Mouse (Mus musculus) left cerebral cortex, adult 8-10 months (tissue): Measurements from ENCODE around the gene Plbd2. TPM values are rescaled to one million over a fixed set of nuclear protein-coding genes. Genes with fewer than 3 reads are reported as not detected.

Experiments used
- DNase-seq, 2 experiments: peaks; one replicate each; pipeline ENCODE4 v3.0.0; 2022; ENCODE audit warnings: low spot score in 2 of 2
- total RNA-seq, 4 experiments: library from RNA; stranded (reverse); gene quantifications; 2 replicates each; pipeline ENCODE4 v1.2.4; 2022

The Plbd2 gene
- total RNA-seq, 4 experiments from 2014 or later = 59.8 to 67.4 (median 64.8) TPM

- DNase-seq = no peak
These were observed 65.4 kb downstream of the Plbd2 start for GRCm38 (mm10) chr5:120437986-120438385.

- DNase-seq = no peak
These were observed 65.9 kb downstream of the Plbd2 start for GRCm38 (mm10) chr5:120437539-120437938.

GRCm38 (mm10) chr5:120436885-120437495 is 66.4 kb downstream of the Plbd2 start:
- no peak for DNase-seq

- DNase-seq = no peak
These were observed 67.5 kb downstream of the Plbd2 start for GRCm38 (mm10) chr5:120435731-120436501.

GRCm38 (mm10) chr5:120435006-120435681 is 68.3 kb downstream of the Plbd2 start:
- DNase-seq = no peak

- DNase-seq = no peak
These were observed 69.1 kb downstream of the Plbd2 start for GRCm38 (mm10) chr5:120434231-120434735.

Other genes with a start within 250 kb of the Plbd2 start
- under 1 TPM; 0.16 to 0.46 (median 0.34) TPM for gene Lhx5, start 71.9 kb downstream of the Plbd2 start, total RNA-seq
- 1 to 10 TPM; 4.2 to 7.8 (median 6.2) TPM for gene Sdsl, start 30.8 kb downstream of the Plbd2 start, total RNA-seq
- 1 to 10 TPM in 1 of 4 experiments, under 1 TPM in 2, not detected in 1; 0.61 to 2.0 (median 1.00) TPM for gene Sds, start 27.1 kb downstream of the Plbd2 start, total RNA-seq
- 1 to 10 TPM; 5.0 to 8.6 (median 6.3) TPM for gene Slc8b1, start 7.5 kb upstream of the Plbd2 start, total RNA-seq
- gene Tpcn1, start 85.0 kb upstream of the Plbd2 start, total RNA-seq = 10 to 100 TPM; 32.5 to 41.9 (median 34.2) TPM
- gene Iqcd, start 85.4 kb upstream of the Plbd2 start, total RNA-seq = 1 to 10 TPM in 3 of 4 experiments, under 1 TPM in 1; 0.78 to 1.3 (median 1.3) TPM
- 10 to 100 TPM; 25.1 to 30.2 (median 28.8) TPM for gene Rita1, start 109.0 kb upstream of the Plbd2 start, total RNA-seq
- gene Ddx54, start 109.1 kb upstream of the Plbd2 start, total RNA-seq = 10 to 100 TPM; 32.4 to 36.9 (median 35.7) TPM
- gene Cfap73, start 130.6 kb upstream of the Plbd2 start, total RNA-seq = under 1 TPM in 2 of 4 experiments, not detected in 2; 0.55 to 0.58 TPM
- gene Rasal1, start 145.2 kb upstream of the Plbd2 start, total RNA-seq = 10 to 100 TPM; 68.8 to 89.5 (median 83.1) TPM
- 10 to 100 TPM; 64.7 to 71.7 (median 69.7) TPM for gene Dtx1, start 208.3 kb upstream of the Plbd2 start, total RNA-seq
- gene Oas2, start 246.2 kb upstream of the Plbd2 start, total RNA-seq = under 1 TPM in 2 of 4 experiments, not detected in 2; 0.21 to 0.27 TPM